Mouse (Mus musculus) c-Kit-negative CD71-positive TER-119-positive erythroid progenitor cells, embryonic 14.5 days (primary cell): ENCODE measurements around the gene Atg3.

Source experiments
- DNase-seq: peaks from one replicate; pipeline ENCODE4 v3.0.0-alpha.2; 2013; ENCODE audit warnings: low read depth, low spot score

Atg3 gene

GRCm38 (mm10) chr16:45204859-45205670, 46.5 kb downstream of the Atg3 start:
- DNase-seq: no peak

GRCm38 (mm10) chr16:45222016-45222415, 63.4 kb downstream of the Atg3 start:
- no peak for DNase-seq

GRCm38 (mm10) chr16:45222771-45223170, 64.2 kb downstream of the Atg3 start:
- DNase-seq: no peak

GRCm38 (mm10) chr16:45223648-45224388, 65.2 kb downstream of the Atg3 start, which contains the start of gene Btla:
Gene Btla, plus strand, starts transcription at chr16:45224315.
- DNase-seq: no peak

- DNase-seq: no peak
Observed at GRCm38 (mm10) chr16:45224431-45225008, 65.9 kb downstream of the Atg3 start.

- no peak for DNase-seq
Observed at GRCm38 (mm10) chr16:45227002-45227401, 68.4 kb downstream of the Atg3 start.

- no peak for DNase-seq
Observed at GRCm38 (mm10) chr16:45231296-45231695, 72.7 kb downstream of the Atg3 start.

GRCm38 (mm10) chr16:45233007-45233406, 74.4 kb downstream of the Atg3 start:
- DNase-seq: no peak
